Mouse (Mus musculus) kidney, adult 10 weeks (tissue): Measurements from ENCODE around the gene Qser1. TPM values are rescaled to one million over a fixed set of nuclear protein-coding genes. Genes with fewer than 3 reads are reported as not detected.

Experiments used
- polyA plus RNA-seq: library from polyadenylated mRNA; stranded (reverse); fragments of 350-450 nt; fragmentation: Illumina TruSeq; extraction: RNeasy Lipid Tissue Mini Kit (QIAGEN cat#74804); gene quantifications from one replicate; pipeline ENCODE4 v1.2.3, GENCODE M21; 2014; ENCODE audit warnings: low read depth, low replicate concordance

Qser1 gene
- polyA plus RNA-seq, result 31.1 TPM

DNA sequence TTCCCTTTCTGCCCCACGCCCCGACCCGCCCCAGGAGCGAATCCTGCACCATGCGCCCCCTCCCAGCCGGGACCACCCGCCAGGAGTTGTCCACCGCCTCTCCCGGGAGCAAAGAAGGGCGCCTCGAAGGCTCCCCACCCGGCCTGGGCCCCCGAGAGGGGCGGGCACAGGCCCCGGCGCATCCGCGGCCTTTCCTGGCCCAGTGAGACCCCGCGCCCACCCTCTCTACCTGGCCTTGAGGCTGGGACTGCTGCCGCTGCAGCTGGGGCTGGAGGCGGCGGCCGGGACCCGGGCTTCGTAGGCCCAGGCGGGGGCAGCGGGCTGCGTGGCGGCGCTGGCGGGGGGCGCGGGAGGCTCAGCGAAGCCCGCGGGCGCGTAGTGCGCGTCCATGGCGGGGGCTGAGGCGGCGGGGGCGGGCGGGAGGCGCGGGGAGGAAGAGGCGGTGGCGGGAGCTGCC lies at the start of gene Qser1:
TSS of gene Qser1 (minus strand) at position 390 of the 457 bp plus-strand sequence.

DNA sequence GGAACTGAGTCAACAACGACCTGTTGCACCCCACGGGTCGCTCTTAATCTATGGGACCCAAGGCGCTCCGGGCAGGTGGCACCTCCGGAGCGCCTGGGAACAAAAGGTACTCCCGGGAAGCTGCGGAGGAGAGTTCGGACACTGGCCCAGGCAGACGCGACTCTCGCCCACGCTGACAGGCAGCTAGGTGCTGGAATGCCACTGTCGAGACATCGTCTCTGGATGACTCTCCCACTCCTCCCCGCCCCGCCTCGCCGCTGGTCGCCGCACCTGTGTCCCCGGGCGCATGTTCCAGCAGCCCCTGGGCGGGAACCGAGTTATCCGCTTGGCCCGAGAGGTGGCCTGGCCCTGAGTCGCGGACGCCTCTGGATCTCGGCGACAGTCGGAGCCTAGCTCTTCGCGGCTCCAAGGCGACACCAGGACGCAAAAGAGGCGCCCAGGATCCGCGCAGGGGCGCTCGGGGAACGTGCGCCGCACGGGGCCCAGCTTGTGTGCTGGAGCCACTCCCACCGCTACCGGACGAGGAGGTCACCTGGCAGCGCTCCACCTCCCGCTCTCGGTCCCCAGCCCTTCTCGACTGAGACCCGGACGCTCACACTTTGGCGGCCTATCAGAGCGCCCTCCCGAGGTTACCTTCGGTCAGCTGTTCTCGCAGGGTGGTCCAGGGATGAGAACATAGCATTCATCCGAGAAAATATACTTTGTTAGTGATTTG lies 32.9 kb upstream of the Qser1 start, which contains the start of gene Prrg4:
TSS of gene Prrg4 (minus strand) at position 601 of the 715 bp plus-strand sequence.

DNA sequence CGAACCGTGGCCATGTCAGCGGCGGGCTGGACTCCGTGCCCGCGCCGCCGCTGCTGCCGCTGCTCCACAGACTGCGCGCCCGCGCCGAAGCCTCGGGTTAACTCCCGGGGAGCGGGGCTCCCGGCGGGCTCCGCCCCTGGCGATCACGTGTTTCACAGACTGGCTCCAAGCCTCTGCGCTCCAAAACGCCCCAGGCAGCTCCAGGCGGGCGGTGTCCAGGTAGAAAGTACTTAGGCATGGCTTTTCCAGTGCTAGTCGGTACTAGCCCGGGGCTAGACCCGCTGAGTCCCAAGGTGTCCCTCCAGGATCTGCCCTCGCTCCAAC lies 73.9 kb downstream of the Qser1 start, which contains the start of gene Depdc7:
TSS of gene Depdc7 (minus strand) at position 138 of the 324 bp plus-strand sequence.

DNA sequence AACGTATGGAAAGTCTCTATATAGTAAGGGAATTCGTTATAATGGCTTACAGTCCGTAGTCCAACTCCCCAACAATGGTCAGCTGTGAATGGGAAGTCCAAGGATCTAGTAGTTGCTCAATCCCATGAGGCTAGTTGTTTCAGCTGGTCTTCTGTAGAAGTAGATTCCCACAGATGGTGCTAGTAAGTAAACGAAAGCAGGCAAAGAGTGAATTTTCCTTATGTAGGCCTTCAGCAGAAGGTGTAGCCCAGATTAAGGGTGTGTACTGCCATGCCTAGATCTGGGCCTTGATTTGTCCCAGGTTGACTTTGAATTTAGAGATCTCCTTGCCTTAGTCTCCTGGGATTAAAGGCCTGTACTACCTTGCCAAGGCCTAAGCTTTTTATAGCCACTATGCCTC lies 100.3 kb downstream of the Qser1 start, which contains the start of gene Pin1rt1:
TSS of gene Pin1rt1 (minus strand) at position 101 of the 400 bp plus-strand sequence.

DNA sequence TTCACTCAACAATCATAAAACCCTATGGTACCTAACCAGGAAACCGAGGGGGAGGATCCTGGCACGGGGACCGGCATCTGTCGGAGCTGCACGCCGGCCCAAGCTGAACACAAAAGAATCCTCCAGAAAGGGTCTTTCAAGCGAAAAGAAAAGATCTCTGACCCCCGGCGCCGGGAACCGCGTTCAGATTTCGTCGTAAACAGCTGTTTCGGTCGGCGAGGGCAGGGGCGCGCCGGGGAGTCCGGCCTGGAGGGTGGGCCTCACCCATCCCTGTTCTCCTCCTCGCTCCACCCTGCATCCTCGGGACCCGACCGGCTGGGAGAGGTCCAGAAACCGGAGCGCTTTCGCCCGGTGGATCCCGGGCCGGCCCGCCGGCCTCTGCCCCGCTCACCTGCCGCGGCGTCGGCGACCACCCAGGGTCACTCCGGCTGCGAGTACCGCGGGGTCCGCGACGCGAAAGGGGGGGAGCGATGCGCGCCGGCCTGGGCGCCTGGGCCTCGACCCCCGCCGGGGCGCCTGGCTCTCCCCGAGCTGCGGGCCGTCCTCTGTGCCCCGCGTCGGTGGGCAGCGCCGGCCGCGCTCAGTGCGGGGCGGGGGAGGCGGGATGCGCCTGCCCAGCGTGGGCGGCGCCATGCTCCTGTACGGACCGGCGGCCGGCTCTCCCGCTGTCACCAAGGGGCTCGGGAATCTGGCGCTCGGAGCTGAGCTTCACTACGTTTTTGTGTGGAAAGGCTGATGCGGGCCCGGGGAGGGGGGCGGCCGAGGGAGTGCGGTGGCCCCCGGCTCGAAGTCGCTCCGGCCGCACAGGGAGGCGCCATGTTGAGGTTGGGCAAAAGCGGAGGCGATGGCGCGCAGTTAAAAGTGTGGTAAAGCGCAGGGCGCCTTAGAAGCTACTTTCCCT lies 104.7 kb downstream of the Qser1 start, which contains the start of gene Tcp11l1:
TSS of gene Tcp11l1 (minus strand) at position 585 of the 901 bp plus-strand sequence.

Other genes starting within 250 kb of the Qser1 start
- 39.0 TPM for gene Cstf3, start 226.2 kb downstream of the Qser1 start, polyA plus RNA-seq
- 15.9 TPM for gene Tcp11l1, start 104.6 kb downstream of the Qser1 start, polyA plus RNA-seq
- gene Pin1rt1, start 100.4 kb downstream of the Qser1 start, polyA plus RNA-seq, result not detected
- gene Depdc7, start 73.9 kb downstream of the Qser1 start, polyA plus RNA-seq, result 66.2 TPM
- gene Prrg4, start 33.1 kb upstream of the Qser1 start, polyA plus RNA-seq, result 10.2 TPM
- gene Ccdc73, start 51.0 kb upstream of the Qser1 start, polyA plus RNA-seq, result 21.0 TPM
- 431 TPM for gene Eif3m, start 200.3 kb upstream of the Qser1 start, polyA plus RNA-seq